Mouse (Mus musculus) sigmoid colon, adult 10 weeks (tissue): ENCODE results near the gene Mllt1. TPM values are rescaled to one million over a fixed set of nuclear protein-coding genes. Genes with fewer than 3 reads are reported as not detected.

Experiments used
- polyA plus RNA-seq: library from polyadenylated mRNA; stranded (reverse); fragments of 350-450 nt; fragmentation: Illumina TruSeq; extraction: RNeasy Lipid Tissue Mini Kit (QIAGEN cat#74804); gene quantifications from one replicate; pipeline ENCODE4 v1.2.3, GENCODE M21; 2014; ENCODE audit warnings: low read depth, low replicate concordance

The Mllt1 gene
- polyA plus RNA-seq = 1.1 TPM

GRCm38 (mm10) chr17:56935363-56936131, at the start of gene Mllt1:
Gene Mllt1, minus strand, starts transcription at chr17:56935415.

GRCm38 (mm10) chr17:56982013-56982412, 46.8 kb upstream of the Mllt1 start, which contains the start of gene Acer1:
Gene Acer1, minus strand, starts transcription at chr17:56982126.

GRCm38 (mm10) chr17:56874936-56875651, 60.1 kb downstream of the Mllt1 start, which contains the start of gene 1700061G19Rik:
Gene 1700061G19Rik, plus strand, starts transcription at chr17:56875477.

GRCm38 (mm10) chr17:56874237-56874636, 61.0 kb downstream of the Mllt1 start, which contains the start of gene Acsbg2:
Gene Acsbg2, minus strand, starts transcription at chr17:56874447.

Other genes with a start within 250 kb of the Mllt1 start
- not detected for gene Ndufa11, start 217.6 kb downstream of the Mllt1 start, polyA plus RNA-seq
- 12.3 TPM for gene Vmac, start 217.4 kb downstream of the Mllt1 start, polyA plus RNA-seq
- not detected for gene Nrtn, start 177.9 kb downstream of the Mllt1 start, polyA plus RNA-seq
- 1.8 TPM for gene Dus3l, start 170.7 kb downstream of the Mllt1 start, polyA plus RNA-seq
- gene Prr22, start 165.2 kb downstream of the Mllt1 start, polyA plus RNA-seq = not detected
- gene Rfx2, start 104.4 kb downstream of the Mllt1 start, polyA plus RNA-seq = 0.38 TPM
- gene Acsbg2, start 61.0 kb downstream of the Mllt1 start, polyA plus RNA-seq = not detected
- not detected for gene 1700061G19Rik, start 59.9 kb downstream of the Mllt1 start, polyA plus RNA-seq
- gene Acer1, start 46.7 kb upstream of the Mllt1 start, polyA plus RNA-seq = 34.9 TPM
- gene Clpp, start 54.9 kb upstream of the Mllt1 start, polyA plus RNA-seq = 1.6 TPM
- 3.2 TPM for gene Alkbh7, start 61.9 kb upstream of the Mllt1 start, polyA plus RNA-seq
- gene Pspn, start 64.6 kb upstream of the Mllt1 start, polyA plus RNA-seq = not detected
- 2.0 TPM for gene Gtf2f1, start 75.9 kb upstream of the Mllt1 start, polyA plus RNA-seq
- not detected for gene Gm17949, start 76.1 kb upstream of the Mllt1 start, polyA plus RNA-seq
- gene Khsrp, start 96.1 kb upstream of the Mllt1 start, polyA plus RNA-seq = 8.6 TPM
- not detected for gene Slc25a41, start 106.2 kb upstream of the Mllt1 start, polyA plus RNA-seq
- gene Crb3, start 123.7 kb upstream of the Mllt1 start, polyA plus RNA-seq = 38.8 TPM
- 6.9 TPM for gene Slc25a23, start 124.4 kb upstream of the Mllt1 start, polyA plus RNA-seq
- gene Dennd1c, start 143.1 kb upstream of the Mllt1 start, polyA plus RNA-seq = 5.6 TPM
- gene Tubb4a, start 152.4 kb upstream of the Mllt1 start, polyA plus RNA-seq = 1.0 TPM
- 0.47 TPM for gene Tnfsf9, start 169.9 kb upstream of the Mllt1 start, polyA plus RNA-seq
- not detected for gene Cd70, start 214.4 kb upstream of the Mllt1 start, polyA plus RNA-seq